Mouse (Mus musculus) heart, postnatal 0 days (tissue): ENCODE data around the gene Jazf1.

Experiments used
- CTCF ChIP-seq: IDR thresholded peaks from 2 replicates; pipeline ENCODE4 v1.5.1; 2016; ENCODE audit warnings: antibody characterized with exemption, control low read depth, low read depth
- EP300 ChIP-seq: IDR thresholded peaks from 2 replicates; pipeline ENCODE4 v1.6.1; 2016; ENCODE audit warnings: antibody characterized with exemption, low read depth

GRCm38 (mm10) chr6:52926947-52927346 is 141.5 kb downstream of the Jazf1 start:
- TF ChIP-seq CTCF = peak; percentile 52
- TF ChIP-seq EP300 = no peak
